Mouse (Mus musculus) heart, adult 9 months (tissue): ENCODE measurements at regions not wholly inside any gene's neighbourhood (a gene's known extent, or its start where the extent isn't known, plus 50 kb on each side); places are given as distances from the start of the nearest gene placed in this dataset.

ENCODE experiments used
- DNase-seq, 2 experiments: peaks; one replicate each; pipeline ENCODE4 v3.0.0; 2022; ENCODE audit warnings: low spot score in 2 of 2

DNA sequence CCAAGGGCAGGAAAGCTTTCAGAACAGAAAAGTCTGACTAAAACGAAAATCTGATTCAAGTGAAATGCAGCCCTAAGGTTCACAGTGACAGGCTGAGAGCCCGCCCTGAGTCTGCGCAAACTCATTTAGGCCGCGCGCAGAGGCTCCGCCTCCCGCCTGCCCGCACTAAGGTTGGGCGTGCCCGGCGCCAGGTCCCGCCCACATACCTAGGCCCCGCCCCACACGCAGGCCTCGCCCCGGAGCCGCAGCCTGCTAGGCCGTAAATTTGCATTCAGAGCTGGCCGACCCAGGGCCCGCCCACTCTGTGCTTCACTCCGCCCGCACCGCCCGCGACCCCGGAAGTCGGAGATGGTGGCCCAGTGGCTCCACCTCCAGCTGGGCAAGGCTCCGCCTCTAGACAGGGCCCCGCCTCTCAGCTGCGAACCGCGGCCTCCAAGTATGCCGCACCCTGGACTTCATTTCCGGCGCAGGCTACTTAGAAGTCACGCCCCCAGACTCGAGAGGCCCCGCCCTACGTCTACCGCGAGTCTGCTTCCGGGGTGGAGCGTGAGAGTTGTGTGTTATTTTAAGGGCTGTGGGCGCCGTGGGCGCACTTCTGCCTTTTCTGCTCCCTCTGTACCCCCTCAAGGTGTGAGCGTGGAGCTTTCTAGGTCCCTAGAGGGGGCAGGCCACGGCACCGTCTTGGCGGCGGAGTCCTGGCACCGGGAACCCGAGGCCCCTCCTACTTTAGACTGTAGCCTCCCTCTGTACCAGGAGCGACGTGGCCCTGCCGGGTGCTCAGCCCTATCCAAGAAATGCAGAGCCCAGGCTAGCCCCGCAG, 52.3 kb upstream of the Wnt7b start:
- DNase-seq = peak; percentile 99 to 100

DNA sequence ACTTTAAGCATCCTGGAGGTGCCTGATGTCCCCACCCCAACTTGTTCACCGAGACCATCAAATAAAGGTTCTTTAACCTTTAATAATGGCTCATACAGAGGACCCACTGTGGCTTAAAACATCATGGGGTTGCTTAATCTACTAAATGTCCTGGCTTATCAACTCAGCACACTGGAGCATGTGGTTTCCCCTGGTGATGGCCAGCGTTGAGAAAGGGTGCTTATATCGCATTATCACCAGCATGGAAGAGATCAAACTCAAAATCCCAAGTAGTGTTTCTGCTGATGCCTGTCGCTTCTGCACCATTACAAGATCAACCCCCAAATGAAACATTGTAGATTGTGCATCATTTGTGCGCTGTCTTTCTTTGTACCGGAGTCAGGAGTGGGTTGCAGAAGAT, 53.2 kb upstream of the Wnt7b start:
- DNase-seq = no peak

DNA sequence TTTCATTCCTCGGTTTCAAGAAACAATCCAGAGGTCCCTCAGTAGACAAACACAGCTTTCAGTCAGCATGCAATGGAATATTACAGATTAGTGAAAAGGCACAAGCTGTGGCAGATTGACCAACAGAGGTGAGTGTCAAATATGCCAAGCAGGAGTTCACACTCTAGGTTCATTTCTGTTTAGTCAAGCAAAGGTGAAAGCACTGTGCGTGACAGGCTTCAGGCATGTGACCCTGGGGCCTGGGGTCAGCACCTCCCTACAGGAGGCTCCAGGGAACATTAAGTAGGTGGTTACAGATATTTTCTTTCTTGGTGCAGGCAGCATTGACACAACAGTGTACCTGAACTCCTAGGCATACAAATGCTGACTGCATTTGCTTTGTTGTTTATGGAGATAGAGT, 57.3 kb upstream of the Wnt7b start:
- DNase-seq = no peak

DNA sequence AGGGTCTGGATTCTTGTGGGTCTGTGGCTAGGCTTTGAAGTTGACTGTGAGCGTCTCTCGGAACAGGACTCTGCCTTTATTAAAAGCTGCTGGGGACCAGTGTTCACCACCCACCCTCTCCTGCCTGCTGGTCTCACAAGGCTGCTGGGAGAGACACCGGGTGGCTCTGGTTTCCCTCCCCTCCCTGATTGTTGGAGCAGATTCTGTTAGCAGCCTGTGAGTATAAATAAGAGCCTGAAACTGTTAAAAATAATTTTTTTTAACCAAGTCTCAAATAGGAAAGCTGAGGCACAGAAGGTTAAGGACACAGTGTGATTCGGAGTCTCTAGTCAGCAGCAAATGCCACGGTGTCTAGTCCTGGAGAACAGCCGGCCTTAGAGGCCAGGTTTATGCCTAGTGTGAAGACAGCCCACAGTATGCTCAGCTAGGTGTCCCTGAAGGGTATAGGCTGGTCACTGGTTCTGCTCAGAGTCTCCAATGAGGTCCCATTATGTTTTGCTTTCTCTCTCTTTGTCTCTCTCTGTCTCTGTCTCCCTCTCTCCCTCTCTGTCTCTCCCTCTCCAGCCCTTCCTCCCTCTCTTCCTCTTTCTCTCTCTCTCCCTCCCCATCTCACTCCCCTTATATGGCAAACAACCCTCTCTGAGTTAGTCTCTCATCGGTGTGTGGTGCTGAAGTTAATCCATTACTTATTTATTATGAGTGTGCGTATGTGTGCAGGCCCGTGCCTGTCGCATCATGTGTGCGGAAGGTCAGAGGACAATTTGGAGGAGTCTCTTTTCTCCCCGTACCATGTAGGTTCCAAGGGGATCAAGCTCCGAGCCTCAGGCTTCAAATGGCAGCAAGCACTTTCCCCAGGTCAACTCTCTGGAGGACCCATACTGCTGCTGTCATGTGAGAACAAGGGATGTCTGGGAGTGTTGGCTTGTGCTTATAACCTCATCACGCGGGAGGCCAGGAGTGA, 59.1 kb upstream of the Wnt7b start:
- no peak for DNase-seq

DNA sequence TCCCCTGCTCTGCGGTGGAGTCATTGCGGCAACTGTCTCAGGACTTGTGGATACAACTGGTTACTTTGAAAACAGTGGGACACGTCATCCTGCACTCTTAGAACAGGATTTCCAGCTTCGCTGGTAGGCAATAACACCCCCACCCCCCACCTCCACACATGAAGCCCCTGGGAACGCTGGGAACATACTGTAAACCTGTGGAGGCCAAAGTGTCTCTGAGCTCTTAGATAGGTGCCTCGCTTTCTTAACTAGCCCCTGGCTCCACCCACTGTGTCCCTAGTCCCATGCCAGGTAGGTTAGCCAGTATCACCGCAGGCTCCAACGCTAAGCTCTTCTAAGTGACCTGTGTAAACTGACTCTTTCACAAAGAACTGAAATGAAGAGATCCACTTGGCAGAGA, 63.1 kb upstream of the Wnt7b start:
- DNase-seq = no peak

DNA sequence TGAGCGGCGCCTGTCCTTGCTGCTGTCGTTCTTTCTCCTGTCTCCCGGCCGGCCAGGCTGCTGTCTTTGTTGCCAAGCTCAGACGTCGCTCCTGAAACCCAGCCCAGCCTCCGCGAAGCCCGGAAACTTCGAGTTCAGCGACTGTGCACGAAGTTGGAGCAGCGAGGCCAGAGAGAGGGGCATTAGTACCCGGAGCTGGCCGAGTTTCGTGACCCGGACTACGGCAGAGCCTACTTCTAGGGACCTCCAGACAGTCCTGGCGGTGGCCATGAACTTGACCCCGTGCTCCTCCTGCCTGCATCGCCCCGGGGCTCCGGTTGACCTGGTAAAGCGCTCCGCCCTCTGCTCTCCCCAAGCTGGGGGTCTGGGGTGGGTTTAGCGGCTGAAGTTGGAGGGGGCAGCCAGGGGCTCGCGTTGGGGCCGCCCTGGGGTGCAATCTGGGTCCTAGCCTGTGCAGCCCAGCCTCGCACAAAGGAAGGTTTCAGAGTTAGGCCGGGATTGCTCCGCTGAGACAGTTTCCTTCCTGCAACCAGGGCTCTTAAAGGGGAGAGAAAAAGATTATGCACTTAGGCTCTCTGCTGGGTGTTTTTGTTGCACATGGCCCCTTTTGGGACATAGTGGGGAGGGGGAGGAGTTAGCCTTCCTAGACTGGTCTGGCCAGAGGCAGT, 63.8 kb upstream of the Wnt7b start:
- peak; percentile 78 to 84 for DNase-seq

DNA sequence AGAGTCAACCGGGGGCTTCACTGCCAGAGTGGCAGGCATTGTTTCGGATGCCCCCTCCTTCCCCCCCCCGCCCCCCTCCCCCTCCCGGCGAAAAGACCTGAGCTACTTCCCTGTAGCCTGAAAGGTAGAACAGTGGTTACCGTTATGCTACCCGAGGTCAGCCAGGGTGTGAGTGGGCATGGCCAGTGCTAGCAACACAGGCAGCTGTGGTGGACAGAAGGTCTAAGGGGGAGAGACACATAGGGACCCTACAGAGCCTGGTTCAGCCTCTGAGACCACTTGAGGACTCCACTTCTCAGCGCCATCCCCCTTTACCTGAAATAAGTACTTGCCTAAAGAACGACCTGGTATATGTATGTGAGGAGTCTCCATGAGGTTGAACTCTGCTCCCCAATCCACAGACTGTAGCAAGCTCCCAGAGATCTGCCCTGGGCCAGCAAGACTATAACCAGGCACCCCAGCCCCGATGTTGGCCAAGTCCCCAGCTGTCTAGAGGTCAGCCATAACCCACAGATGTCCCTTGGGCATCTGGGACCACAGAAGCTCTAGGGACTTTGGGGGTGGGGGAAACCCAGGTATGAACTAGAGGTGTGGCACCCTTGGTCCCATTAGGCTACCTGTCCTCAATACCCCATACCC, 64.5 kb upstream of the Wnt7b start:
- DNase-seq = no peak

DNA sequence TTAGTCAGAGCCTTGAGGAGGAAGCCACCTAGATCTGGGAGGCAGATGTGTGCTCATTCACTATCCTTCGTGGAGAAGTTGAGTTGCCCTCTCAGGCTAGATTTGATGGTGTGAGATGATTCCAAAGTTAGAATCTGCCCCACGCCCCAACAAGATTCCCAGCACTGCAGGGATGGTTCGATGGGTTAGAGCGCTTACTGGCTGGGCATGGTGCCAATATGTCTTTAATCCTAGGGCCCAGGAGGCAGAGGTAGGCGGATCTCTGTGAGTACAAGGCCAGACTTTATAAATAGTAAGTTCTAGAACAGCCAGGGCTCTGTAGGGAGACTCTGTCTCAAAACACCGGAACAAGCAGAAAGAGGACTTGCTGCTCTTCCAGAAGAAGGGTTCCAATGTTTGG, 65.3 kb upstream of the Wnt7b start:
- peak in 1 of 2 experiments; percentile 37 for DNase-seq

DNA sequence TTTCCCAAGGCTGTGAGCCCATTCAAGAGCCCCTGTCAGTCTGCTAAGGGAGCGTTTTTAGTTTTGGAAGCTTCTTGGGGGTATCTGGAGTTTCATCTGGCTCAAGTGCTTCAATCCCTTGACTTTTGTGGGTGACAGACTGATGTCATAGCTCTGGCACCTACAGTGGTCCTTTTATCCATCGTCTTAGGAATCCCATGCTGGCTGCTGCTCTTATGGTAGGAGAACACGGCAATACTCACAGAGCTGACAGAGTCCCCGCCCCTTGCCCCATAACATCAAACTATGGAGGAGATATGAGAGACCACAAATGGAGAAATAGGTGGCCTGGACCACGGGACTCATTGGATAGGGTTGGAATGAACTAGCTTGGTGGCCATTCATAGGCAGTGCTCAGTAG, 68.0 kb upstream of the Wnt7b start:
- no peak for DNase-seq

DNA sequence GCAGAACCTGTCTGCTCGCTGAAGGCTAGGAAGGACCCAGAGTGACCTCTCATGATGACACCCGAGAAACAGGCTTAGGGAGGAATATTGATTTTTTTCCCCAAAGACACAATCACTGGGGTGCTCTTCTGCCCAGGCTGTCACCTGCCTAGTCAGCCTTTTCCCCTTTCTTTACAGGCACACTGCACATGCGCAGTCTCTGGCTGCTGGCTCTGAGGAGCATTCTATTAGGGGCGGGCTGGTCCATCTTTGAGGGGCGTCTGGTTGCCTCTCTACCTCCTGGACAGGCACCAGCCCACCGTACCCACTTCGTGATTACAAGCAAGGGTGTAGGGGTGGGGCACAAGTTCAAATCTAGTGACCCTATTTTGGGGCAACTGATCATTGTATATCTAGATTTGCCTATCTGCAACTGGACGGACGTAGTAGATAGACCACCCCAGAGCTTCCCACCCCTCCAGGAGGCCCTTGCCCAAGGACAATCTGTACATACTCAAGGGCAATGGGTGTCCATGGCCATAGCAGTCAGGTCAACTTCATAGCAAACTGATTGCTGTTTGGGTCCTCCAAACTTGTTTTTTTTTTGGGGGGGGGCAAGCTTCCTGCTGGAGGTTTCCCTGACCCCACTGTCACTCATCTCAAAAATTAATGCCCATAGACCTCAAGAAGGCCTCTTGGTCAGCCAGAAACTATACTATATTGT, 69.6 kb upstream of the Wnt7b start:
- DNase-seq = no peak

DNA sequence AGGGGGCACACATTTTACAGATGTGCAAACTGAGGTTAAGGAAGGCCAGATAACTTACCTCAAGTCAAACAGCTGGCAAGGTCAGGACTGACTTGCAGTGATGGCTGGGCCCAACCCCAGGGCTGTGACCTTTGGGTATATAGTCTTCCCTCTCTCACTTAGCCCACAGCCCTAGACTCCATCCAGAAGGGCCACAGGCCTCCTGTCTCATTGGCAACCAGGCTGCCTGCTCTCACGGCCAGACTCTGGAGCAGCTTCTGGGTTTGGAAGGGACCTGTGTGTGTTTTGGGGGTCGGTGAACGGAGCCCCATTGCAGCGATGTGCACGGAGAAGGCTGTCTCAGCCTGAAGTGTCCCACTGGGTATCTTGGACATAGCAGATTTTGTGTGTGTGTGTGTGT, 70.2 kb upstream of the Wnt7b start:
- no peak for DNase-seq

DNA sequence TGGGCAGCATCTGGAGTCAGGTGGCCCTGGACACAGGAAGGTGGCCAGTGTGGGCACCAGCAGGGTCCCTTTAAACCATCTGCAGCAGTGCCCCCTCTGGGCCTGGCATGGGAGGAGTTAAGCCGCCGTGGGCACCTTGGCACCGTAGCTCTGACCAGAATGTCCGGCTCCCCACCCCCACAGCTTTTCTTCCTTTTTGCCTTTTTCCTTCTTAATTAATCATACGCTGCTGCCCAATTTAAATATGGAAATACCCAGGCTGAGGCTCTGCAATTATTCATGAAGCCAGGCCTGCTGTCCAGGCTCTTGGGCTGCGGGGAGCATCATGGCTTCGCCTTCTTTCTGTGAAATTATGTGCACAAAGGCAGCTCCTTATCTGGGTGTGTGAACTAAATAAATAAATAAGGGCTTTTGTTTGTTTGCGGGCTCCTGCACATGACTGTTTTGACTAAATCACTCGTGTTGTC, 70.6 kb upstream of the Wnt7b start:
- no peak for DNase-seq

DNA sequence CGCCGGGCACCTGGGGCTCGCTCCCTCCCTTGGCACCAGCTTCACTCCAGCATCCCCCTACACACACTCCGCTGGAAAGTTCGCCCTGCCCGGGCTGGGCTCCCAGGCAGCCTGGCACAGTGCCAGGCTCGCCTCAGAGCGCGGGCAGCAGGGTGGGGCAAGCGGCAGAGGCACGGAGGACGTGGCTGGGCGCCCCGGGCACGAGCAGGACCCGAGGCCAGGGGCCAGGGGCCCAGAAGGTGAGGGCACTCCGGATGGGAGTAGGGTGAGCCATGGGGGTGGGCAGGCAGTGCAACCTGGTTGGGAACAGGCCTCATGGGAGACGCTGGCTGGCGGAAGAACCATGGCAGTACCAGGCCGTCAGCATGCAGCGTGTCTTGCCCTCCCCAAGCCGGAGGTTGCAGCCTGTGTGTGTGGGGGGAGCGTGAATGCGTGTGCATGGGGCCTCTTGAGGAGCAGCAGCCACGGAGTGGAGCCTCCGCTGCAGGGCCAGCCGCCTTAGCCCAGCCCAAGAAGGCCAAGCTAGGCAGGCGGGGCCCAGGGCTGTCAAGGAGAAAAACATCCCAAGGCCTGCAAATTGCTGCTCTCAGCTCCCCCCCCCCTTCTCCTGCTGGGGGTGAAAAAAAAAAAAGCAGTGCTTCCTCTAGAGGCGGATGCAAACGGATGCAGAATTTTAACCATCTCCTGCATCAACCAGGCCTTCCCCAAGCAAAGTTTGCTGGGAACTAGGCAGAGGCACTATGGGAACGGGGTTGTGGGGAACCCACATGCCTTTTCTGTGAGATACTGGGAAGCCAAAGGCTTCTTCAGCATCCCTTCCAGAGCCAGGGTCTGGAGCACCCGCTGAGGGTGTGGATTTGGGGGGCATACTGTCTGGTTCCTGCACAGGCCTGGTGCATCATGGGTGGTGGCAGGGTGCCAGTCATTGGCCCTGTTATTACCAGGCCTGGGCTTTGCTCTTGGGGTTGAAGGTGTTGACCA, 71.4 kb upstream of the Wnt7b start:
- peak; percentile 90 to 91 for DNase-seq

DNA sequence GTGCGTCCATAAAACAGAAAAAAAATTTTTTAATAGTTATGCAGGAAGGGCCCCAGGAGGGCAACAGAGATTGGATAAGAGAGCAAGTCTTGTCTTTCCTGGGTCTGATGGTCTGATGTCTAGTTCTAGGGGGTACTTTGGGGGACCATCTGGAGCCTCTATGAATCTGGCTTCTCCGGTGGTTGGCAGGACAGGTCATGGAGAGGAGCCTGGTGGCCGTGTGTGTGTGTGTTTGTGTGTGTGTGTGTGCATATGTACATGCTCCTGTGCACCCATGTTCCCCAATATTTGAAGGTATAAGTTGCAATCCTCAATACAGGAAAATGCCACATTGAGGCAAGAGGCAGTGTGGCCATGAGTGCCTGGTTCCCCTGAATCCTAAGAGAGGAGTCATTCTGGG, 72.5 kb upstream of the Wnt7b start:
- DNase-seq = no peak

DNA sequence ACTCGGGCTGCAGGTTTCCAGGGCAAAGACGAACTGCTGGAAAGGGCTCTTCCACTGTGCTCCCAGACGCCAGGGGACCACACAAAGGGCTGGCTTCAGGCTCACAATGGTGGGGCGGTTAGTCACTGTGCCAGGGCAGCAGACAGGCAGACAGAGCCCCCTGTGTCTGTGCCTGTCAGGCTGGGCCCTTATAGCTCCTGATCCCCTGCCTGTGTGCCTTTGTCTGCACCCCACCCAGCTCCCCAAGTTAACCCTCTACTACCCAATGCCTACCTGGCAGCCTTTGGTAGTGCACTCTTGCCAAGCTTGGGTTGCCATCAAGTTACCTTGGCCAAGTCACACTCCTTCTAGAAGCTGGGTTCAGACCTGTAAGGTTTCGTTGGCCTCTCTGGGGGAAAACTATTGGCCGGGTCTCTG, 73.5 kb upstream of the Wnt7b start:
- DNase-seq = no peak

DNA sequence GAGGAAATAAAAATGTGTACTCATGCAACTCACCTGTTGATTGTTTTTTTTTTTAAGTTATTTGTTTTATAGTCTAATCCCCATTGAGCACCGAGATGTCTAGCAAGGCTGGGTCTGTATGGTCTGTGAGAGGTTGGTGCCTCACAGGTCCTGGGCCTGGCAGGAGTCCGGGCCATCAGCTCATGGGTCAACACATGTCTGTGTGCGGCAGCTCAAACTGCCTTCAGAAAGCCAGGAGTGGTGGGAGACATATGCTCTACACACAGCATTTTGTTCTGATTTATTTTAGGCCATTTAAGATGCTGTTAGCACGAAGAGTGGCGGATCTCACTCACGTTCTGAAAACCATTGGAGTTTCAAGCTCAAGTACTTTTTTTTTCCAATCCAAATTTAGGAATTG, 74.6 kb upstream of the Wnt7b start:
- DNase-seq = no peak

DNA sequence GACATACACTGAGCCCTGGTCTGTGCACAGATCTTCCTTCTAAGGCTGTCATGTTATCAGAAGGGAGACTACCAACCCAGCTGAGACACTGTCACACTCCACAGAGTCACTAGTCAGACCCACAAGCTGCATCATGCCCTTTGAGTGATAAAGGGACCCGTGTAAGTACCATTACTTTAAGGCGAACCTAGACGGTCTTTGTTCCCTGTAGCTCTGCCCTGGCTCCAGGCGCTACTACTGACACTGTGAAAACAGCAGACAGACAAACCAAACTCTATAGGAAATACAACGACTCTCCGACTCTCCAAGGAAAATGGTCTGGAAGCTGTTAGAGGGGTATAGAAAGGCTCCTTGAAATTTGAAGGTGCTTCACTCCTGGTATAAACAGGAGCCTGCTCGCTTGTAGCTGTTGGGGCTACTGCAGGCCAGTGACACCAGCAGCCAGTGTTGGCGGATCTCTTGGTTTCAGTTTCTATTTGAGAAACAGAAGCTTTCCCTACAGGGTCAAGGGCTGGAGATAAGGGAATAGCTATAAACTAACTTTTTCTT, 75.2 kb upstream of the Wnt7b start:
- peak; percentile 84 to 87 for DNase-seq

DNA sequence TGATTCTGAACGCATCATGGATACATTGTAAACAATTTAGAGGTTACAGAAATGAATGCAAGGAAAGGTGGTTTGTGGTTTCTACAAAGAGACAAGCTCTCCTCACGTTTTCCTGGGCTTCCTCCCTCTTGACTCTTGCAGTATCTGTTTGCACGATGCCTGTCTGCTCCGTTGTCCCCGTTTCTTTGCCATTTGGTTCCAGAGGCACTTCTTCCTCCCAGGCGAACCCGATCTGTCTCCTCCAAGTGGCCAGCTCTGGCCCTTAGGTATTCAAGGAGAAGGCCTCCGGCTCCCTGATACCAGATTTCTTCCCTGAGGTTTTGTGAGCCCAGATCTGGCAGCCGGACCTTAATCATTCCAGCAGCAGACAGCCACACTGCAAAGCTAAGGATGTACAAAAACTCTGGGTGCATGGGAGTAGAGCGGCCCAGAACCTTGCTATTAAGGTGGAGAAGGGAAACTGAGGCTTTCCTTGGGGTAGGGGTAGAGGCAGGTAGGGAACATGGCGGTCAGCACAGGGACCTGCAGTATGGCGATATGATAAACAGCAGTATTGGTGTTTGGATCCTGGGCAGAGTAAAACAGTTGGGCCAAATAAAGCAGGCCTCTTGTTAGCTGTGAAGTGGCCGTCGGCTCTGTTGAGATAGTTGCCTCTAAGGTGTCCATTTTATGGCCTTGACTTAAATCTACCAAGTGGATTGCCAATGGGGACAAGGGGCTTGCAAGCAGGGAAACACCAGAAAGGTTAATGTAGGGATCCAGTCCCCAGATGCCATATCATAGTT, 76.0 kb upstream of the Wnt7b start:
- peak in 1 of 2 experiments; percentile 55 for DNase-seq
